Mouse (Mus musculus) mesoderm, embryonic 11.5 days (tissue): Measurements from ENCODE around the gene Casp2.

Experiments used
- DNase-seq: peaks from one replicate; pipeline ENCODE4 v3.0.0-alpha.2; 2012; ENCODE audit warnings: low read depth, low spot score

The Casp2 gene

DNA sequence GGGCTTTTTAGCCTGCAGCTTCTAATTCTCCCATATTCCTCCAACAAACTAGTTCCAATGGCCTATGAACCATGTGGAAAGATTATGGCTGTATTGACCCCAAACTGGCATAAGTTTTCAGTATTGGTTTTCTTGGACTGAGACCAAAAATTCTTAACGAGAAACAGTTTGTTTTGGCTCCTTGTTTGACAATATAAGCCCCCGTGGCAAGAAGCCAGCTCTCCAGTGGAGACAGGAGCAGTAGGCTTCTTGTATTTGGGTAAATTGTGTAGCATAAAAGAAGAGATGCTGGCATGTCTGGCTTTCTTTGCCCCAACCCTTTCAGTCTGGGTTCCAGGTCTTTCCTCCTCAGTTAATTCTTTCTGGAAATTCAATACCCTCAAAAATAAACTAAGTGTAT lies 11.4 kb downstream of the Casp2 start:
- DNase-seq = no peak

GRCm38 (mm10) chr6:42282865-42283528 lies 18.2 kb downstream of the Casp2 start:
- DNase-seq = no peak

- no peak for DNase-seq
These were observed 21.7 kb downstream of the Casp2 start, which contains the start of gene Clcn1 for GRCm38 (mm10) chr6:42286448-42286847. Clcn1 (plus strand) TSS chr6:42286685.

DNA sequence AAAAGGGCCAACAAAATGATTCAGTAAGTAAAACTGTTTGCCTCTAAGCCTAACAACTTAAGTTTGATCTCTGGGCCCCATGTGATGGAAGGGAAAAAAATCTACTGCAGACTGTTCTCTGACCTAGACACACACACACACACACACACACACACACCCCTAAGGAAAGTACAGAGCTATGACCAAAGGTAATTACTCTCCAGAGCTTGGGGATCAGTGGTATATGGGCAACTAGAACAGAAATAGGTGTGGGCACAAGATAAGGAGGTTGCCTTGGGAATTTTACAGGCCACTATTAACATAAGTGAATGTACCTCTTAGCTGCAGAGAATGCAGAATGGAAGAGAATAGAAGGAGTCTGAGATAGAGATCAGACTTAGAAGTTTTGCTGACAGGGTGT lies 22.8 kb downstream of the Casp2 start:
- DNase-seq = no peak

GRCm38 (mm10) chr6:42293327-42293726 lies 28.5 kb downstream of the Casp2 start:
- DNase-seq = no peak

DNA sequence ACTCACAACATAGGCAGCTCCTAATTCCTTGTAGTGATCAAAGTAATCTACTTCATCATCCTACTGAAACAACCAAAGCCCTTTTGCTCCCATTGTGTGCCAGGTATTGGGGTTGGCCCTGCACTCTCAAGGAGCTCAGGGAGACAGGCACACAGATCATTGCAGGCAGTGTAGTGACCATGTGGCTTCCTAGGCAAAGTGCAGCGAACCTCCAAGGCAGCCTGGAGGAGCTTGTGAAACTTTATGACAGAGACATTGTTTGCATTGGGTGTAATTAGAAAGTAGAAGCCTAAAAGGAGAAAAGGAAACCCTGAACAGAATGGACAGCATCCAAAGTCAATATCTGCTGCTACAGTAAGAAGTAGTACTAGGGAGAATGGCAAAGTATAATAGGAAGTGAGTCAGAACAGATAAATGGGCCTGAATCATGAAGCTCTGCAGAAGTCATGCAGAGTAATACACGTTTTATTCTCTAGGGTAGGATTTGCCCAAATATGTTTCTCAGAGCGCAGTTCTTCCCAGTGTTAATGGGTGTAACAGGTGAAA lies 30.8 kb downstream of the Casp2 start:
- no peak for DNase-seq

- DNase-seq = no peak
These were observed 34.6 kb downstream of the Casp2 start for GRCm38 (mm10) chr6:42299362-42299761.

- DNase-seq = no peak
These were observed 45.1 kb downstream of the Casp2 start for GRCm38 (mm10) chr6:42309816-42310378.

DNA sequence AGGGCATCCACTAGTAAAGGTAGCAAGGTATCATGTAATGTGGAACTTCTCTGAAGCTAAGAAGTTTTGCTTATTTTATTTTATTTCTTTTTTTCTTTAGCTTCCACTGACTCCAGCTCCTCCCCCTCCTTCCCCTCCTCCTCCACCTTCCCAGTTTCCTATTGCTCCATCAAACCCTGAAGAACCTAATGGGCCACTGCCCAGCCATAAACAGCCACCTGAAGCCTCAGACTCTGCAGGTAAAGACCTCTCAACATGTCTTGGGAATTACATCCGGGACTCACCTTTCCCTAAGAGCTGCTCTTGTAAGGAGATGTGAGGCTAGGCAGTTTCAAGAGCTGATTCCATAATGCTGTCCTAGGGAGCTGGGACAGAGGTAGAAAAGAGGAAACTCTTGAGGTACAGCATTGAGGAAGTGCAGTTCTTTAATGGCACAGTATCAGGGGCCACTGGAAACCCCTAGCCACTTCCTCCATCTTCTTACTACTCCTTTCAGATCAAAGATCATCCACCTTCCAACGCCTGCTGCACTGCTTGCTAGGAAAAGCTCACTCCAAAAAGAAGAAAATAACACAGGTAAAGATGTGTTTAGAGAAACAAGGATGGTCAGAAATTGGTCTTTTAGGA lies 45.8 kb downstream of the Casp2 start:
- no peak for DNase-seq

DNA sequence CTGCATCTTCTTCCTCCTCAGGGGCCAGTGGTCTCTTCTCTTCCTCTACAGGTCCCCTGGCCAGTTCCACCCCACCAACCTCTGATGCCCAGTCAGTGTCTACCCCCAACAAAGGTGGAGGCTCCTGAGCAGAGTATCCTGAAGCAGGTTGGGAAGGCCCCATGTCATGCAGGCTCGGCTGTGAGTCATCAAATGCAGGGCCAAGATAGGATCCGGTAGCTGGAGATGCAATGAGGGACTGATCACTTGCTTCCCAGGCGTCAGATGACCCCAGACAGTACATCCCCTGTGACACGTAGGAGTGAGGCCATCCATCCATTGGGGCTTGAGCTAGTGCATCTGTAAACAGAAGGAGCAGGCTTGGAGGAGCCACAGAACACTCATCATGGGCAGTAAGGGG lies 53.5 kb downstream of the Casp2 start:
- DNase-seq = no peak

DNA sequence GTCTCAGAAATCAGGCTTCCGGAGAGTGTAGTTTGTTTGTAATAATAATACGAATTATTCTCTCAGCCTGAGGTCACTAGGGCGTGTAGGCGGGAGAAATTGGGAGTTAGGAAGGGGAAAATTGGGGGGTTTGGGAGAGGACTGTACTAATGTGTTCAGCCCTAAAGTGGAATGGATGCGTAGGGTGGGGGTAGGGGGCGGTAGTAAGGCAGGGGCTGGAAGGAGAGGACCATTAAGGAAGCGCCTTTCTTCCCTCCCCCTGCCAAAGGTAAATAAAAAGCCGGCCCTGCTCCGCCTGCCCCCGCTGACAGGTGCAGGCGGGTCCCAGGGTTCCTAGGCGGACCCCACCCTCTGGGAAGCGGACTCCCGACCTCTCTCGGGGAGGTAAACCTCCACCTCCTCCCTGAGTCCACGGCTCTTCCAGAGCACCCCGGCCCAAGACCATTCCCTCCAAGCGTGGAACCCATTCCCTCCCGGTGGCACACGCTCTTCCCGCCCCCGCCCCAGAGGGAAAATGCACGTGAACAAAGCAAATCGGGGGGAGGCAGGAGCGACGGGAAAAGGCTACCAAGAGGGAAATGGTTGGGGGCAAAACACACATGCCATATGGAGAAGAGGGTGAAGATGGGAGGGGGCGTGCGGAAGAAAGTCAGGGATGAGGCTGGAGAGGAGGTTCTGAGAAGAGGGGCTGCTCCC lies 58.7 kb downstream of the Casp2 start:
- peak; percentile 7 for DNase-seq

GRCm38 (mm10) chr6:42324067-42324481 lies 59.3 kb downstream of the Casp2 start:
- peak; percentile 36 for DNase-seq

DNA sequence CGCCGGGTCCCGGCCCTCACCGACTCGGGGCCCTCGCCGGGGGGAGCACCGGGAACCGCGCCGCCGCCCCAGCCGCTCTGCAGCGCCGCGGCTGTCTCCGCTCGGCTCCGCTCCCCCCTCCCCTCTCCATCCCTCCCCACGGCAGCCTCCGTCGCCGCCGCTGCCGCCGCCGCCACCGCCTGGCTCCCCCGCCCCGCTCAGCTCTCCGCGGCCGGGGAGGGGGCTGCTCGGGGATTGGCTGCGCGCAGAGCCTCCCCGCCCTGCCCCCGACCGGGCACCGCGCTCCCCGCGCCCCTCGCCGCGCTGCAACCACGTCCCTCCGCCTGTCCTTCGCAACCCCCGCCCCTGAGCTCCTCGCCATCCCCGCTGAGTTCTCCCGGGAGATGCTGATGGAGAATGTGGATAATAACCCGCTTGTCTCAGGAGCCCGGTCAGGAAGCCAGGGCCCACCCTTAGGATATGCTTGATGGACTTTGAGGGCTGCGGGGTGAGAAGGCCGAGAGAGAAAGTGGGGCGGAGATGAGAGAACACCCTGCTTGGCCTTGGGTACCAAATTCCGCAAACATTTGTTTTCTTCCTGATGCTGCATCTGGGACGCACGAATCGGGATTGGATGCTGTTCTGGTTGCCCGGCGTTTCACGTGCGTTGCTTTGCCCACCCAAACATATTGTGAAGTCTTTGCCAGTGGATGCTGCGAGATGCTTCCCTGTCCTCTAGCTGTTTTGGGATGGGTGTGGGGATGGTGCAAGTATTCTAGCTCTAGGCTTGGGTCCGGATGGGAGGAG lies 59.9 kb downstream of the Casp2 start, which contains the start of gene Fam131b:
Gene Fam131b, minus strand, starts transcription at position 162 of the 786 bp plus-strand sequence.
- DNase-seq = peak; percentile 55

- peak; percentile 84 for DNase-seq
These were observed 60.5 kb downstream of the Casp2 start for GRCm38 (mm10) chr6:42325268-42325609.

GRCm38 (mm10) chr6:42326509-42326908 lies 61.7 kb downstream of the Casp2 start:
- no peak for DNase-seq

DNA sequence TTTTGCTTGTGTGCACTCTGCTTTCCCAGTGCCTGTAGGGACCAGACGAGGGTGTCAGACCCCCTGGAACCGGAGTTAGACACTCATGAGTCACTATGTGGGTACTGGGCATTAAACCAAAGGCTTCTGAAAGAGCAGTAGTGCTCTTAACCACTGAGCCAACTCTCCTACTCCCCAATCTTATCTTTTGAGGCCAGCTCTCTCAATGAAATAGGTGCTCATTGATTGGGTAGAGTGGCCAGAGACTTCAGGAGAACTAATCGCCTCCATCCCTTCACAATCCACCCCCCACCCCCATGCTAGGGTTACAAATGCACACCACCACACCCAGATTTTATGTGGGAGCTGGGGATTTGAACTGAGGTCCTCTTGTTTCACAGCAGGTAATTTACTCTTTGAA lies 64.0 kb downstream of the Casp2 start:
- no peak for DNase-seq

GRCm38 (mm10) chr6:42330216-42330615 lies 65.4 kb downstream of the Casp2 start:
- no peak for DNase-seq

DNA sequence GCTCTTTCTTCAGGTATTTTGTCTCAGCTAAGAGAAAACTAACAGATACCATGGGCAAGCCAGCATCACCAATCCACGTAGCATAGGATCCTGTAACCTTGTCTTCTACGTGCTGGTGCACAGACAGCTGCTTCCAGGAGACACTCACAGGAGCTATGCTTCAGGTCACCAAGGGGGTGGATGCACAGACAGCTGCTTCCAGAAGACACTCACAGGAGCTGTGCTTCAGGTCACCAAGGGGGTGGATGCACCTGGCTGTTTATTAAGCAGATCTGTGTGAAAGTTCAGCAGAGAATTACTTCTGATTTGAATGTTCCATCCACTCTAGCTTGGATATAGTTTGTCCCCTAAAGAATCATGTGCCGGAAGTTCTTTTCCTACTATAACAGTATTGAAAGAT lies 66.2 kb downstream of the Casp2 start:
- no peak for DNase-seq
